Mouse (Mus musculus) left cerebral cortex, postnatal 25 days (tissue): ENCODE data around the gene Slc9a9. TPM values are rescaled to one million over a fixed set of nuclear protein-coding genes. Genes with fewer than 3 reads are reported as not detected.

ENCODE experiments used
- DNase-seq, 2 experiments: peaks; one replicate each; pipeline ENCODE4 v3.0.0; 2022; ENCODE audit warnings: low spot score in 2 of 2, mixed read lengths in 1 of 2
- intact Hi-C: fragments of 180-260 bp; cut with DNase I; formaldehyde crosslinking; loops from one replicate; pipeline ENCODE4 v1.15.1; 2025
- total RNA-seq, 2 experiments: library from RNA; stranded (reverse); gene quantifications; 2 replicates each; pipeline ENCODE4 v1.2.3; 2021

The Slc9a9 gene
- total RNA-seq, 2 experiments from 2014 or later, result 17.9 to 24.0 TPM

GRCm38 (mm10) chr9:94723631-94724030 is 53.9 kb downstream of the Slc9a9 start:
- intact Hi-C loops, result loop anchor here (5.0 kb wide), 1 partner anchor 186 kb away; the partner anchor contains the start of gene 1190002N15Rik
- DNase-seq, result no peak

DNA sequence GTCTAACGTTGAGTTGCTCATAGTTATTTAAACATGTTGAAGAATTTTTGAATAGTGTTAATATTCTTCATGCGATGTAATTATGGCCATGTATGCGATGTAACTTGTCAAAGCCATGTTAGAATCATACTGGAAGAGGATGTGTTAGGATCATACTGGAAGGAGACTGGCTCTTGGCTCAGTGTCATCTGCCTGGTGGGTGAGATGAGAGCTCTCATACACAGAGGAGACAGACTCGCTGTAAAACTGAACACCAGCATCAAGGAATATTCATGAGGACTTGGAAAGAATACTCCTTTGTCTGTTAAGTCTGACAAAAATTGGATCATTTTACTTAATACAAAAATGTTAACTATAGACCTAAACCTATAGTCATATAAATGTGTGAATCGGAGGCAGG is 55.4 kb downstream of the Slc9a9 start:
- DNase-seq, result peak in 1 of 2 experiments; percentile 71
- intact Hi-C loops, result no loop called here

DNA sequence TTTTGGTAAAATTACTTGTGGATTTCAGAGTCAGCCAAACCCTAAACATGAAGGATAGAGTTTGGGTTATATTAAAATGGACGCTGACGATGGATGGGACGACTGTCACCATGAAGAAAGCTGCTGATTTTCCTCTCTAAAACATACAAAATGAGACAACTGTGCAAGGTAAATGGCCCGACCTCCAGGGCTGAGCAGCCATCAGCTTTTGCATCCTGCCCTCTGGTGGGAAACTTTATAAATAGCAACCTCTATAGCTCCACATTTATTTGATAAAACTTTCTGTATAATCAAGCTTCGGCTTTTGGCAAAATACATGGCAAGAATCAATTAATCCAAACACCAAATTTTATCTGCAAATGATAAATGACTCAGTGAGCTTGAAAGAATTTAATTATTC is 57.7 kb downstream of the Slc9a9 start:
- DNase-seq, result peak in 1 of 2 experiments; percentile 43
- intact Hi-C loops, result no loop called here

DNA sequence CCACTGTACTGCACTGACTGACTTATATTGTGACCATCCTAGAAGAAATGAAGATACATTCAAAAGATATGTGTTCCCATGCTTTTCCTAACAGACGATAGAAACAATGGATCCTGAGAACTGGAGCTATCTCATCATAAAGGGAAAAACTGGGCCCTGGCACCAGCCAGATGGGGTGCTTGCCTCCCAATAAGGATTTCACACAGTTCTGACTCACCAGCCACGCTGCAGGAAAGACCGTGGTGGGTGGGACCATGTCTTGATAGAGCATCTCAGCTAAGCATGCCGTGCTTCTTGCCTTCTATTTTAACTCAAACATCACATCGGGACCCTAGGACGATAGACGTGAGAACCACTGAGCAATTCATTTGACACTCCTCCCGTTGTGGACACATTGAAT is 60.7 kb downstream of the Slc9a9 start:
- intact Hi-C loops, result no loop called here
- peak in 1 of 2 experiments; percentile 54 for DNase-seq

GRCm38 (mm10) chr9:94732136-94732535 is 62.4 kb downstream of the Slc9a9 start:
- no peak for DNase-seq
- intact Hi-C loops, result no loop called here

GRCm38 (mm10) chr9:94732599-94733287 is 63.0 kb downstream of the Slc9a9 start:
- DNase-seq, result no peak
- intact Hi-C loops, result no loop called here

DNA sequence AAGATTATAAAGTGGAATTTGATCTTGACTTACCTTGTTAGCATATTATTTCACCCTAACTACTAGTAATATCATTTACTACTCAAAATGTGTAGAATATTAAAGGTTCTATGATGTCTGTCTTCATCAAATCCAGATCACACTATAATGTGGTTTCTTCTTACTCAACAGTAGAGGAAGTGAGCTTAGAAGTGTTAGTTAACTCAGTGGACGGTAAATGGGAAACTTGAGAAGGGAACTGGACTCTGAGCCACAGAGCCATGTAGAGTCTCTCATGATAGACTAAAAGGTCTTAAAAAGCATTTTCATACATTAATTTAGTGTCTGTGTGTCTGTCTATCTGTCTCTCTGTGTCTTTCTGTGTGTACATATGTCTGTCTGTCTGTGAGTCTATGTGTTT is 64.6 kb downstream of the Slc9a9 start:
- intact Hi-C loops, result no loop called here
- DNase-seq, result no peak

- no peak for DNase-seq
- intact Hi-C loops, result loop anchor here (5.0 kb wide), 2 partner anchors 335 to 725 kb away; no protein-coding TSS in a partner anchor
Measured at GRCm38 (mm10) chr9:94737226-94737625, 67.5 kb downstream of the Slc9a9 start.

DNA sequence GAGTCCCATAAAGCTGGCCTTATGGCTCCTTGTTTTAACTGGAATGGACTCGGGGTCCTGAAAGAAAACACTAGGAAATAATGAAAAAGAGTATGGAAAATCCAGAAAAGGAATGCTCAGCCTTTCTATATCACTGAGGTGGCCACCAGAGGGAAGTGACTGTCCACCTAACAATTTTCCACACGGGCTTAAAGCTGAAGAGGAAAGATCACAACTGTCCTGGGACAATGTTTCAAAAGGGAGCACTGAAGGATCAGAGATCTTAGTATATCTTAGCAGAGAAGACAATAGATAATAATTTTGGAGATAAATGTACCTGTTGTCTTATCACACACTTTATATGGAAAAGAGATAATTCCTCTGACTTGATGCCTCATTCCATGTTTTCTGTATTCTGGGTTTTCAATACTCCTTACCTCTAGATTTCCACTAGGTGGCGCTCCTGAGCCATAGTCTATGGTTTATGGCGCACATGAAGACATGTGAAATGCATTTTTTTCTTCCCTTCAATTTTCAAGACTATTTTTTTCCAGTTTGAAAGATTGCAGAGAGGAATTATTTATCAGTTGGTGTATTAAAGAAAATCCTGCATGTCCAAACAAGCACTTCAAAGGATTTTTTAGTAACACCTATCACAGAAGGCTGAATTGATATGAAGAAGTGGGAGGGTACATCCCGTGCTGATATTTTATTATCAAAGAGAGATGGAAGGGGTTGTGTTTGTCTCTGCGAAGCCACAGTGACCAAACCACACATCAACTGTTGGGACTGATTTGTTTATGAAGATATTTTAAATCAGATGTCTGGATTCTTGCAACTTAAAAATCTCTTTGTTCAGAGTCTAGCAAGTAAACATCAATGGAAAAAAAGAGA is 69.1 kb downstream of the Slc9a9 start:
- intact Hi-C loops, result loop anchor here (1.0 to 5.0 kb wide), 3 partner anchors 334 to 724 kb away; no protein-coding TSS in a partner anchor
- peak; percentile 86 for DNase-seq

- DNase-seq, result no peak
- intact Hi-C loops, result loop anchor here (5.0 kb wide), 1 partner anchor 226 kb away; no protein-coding TSS in a partner anchor
Measured at GRCm38 (mm10) chr9:94740841-94741240, 71.1 kb downstream of the Slc9a9 start.

DNA sequence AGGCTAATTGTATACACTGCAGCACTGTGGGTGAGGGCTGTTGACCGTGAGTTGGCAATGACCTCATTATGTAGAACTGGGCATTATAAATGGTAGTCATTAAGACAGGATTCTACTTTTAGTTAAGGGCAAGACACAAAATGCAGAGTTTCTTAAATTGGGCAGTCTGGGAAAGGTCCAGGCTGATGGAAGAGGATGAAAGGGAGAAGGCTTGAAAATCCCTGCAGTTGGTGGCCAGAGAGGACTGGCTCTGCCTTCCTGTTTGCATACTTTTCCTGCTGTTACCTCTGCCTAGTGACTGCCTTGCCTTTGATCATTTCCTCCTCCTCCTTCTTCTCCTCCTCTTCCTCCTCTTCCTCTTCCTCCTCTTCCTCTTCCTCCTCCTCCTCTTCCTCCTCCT is 73.6 kb downstream of the Slc9a9 start:
- peak in 1 of 2 experiments; percentile 43 for DNase-seq
- intact Hi-C loops, result loop anchor here (5.0 kb wide), 1 partner anchor 224 kb away; no protein-coding TSS in a partner anchor

GRCm38 (mm10) chr9:94748503-94748902 is 78.8 kb downstream of the Slc9a9 start:
- no peak for DNase-seq
- intact Hi-C loops, result no loop called here

DNA sequence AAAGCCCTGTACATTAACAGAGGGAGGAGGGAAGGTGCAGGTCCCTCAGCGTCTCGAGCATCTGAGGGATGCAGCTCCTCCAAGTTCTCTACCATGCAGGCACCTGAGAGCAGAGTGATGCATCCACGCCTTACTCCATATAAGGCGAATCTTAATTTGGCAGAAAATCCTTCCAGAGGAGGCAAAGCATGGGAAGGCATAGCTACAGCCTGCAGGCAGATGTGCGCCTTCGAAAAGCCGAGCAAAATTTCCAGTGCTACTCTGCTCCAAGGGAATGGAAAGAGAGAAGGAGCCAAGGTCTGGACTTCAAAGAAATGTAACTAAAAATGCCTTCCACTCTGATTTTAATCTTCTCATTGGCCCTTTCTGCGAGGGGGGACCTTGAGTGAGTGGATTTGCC is 80.5 kb downstream of the Slc9a9 start:
- no peak for DNase-seq
- intact Hi-C loops, result no loop called here

DNA sequence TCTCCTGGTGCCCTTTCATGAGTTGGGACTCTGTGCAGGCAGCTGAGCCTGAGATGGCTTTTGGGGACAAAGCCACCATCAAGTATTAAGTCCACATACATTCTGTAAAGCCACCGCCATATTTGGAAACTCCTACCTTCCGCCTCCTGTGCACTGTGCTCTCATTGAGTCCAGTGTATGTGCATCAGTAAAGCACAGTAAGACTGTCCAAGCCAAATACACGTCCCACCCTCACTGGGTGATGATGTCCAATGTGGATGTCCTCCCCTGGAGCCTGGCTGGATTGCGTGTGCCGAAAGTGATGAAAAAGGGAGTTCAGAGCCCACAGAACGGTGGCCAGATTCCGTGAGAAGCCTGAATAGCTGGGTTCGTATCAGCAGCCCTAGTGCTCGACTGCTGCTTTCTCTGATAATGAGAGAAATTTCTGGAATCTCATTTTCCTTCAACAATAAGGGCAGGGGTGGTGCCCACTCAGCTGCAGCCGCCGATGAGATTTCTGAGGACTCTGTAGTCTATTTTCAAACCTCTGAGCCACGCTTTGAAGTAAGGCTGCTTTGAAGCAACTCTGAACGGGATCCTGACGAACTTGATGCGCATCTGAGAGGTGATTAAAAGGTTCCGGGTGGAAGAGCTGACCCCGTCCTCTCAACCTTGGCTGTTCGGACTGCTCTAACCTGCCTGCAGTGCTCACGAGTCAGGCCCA is 81.4 kb downstream of the Slc9a9 start:
- intact Hi-C loops, result no loop called here
- DNase-seq, result no peak

DNA sequence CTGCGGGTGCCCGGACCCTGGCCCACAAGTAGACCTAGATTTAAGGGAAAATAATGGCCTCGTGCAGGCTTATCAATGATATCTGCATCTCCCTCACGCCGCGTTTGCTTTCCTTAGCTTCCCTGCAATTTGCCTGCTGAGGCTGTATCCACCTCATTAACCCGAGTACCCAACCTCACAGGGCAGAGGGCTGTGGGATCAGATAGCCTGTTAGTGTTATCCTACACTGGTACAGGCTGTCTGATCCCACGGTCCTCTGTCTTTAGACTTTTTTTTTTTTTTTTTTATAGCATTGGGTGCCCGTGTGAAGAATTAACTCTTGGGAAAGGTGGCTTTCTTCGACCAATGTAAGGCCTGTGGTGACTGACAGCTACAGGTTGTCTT is 81.9 kb downstream of the Slc9a9 start:
- no peak for DNase-seq
- intact Hi-C loops, result no loop called here

GRCm38 (mm10) chr9:94752121-94752520 is 82.4 kb downstream of the Slc9a9 start:
- no peak for DNase-seq
- intact Hi-C loops, result no loop called here

GRCm38 (mm10) chr9:94759904-94760303 is 90.2 kb downstream of the Slc9a9 start:
- intact Hi-C loops, result no loop called here
- no peak for DNase-seq

GRCm38 (mm10) chr9:94768114-94768513 is 98.4 kb downstream of the Slc9a9 start:
- no peak for DNase-seq
- intact Hi-C loops, result no loop called here

GRCm38 (mm10) chr9:94768524-94768923 is 98.8 kb downstream of the Slc9a9 start:
- intact Hi-C loops, result no loop called here
- DNase-seq, result no peak

- peak in 1 of 2 experiments; percentile 14 for DNase-seq
- intact Hi-C loops, result no loop called here
Measured at GRCm38 (mm10) chr9:94773357-94773756, 103.6 kb downstream of the Slc9a9 start.
